Comparison of ENCODE assay signal across 8 mouse cellular contexts in genomic region chr10:128549682-128550057, GRCm38 (mm10). TPM values are rescaled to one million over a fixed set of nuclear protein-coding genes. Genes with fewer than 3 reads are reported as not detected.
DNase-seq lines count a peak whose midpoint lies in the region; ATAC-seq and TF ChIP-seq lines count a peak whose summit lies in the region.
"Not testable (repeated sequence)": the region's sequence is repeated elsewhere in the genome, so short reads cannot be mapped to it uniquely, and the experiment has no call there.

No protein-coding gene starts in this region.

- not testable (repeated sequence) for H3K27me3 ChIP-seq in forebrain, embryonic 15.5 days; heart, embryonic 14.5 days (ENCODE audit: control insufficient read depth, insufficient read depth, low read length); kidney, adult 2 months (replicated peaks; ENCODE audit: control insufficient read depth, insufficient read depth, low read length); liver, embryonic 11.5 days (replicated peaks; ENCODE audit: control insufficient read depth, insufficient read depth, low read length); midbrain, embryonic 14.5 days (ENCODE audit: control insufficient read depth, insufficient read depth, low read length); spleen, adult 2 months (ENCODE audit: control insufficient read depth, insufficient read depth, low read length)

- peaks cover 0 to 12% of the 10 kb centered on the region in 2 experiments; a peak in 1 of 4 replicates for H3K4me1 ChIP-seq in ES-E14 (ENCODE audit: control insufficient read depth in 2 of 2, insufficient read depth in 2 of 2, low read length in 2 of 2, poor library complexity in 1 of 2)
- H3K4me1 ChIP-seq in forebrain, embryonic 15.5 days: peaks cover 14% of the 10 kb centered on the region
- H3K4me1 ChIP-seq in heart, embryonic 14.5 days (ENCODE audit: control insufficient read depth in 2 of 2, insufficient read depth in 2 of 2, low read length in 2 of 2); kidney, adult 2 months (ENCODE audit: control insufficient read depth, insufficient read depth, low read length); liver, embryonic 11.5 days (replicated peaks; ENCODE audit: control insufficient read depth, insufficient read depth, low read length); midbrain, embryonic 14.5 days (ENCODE audit: control insufficient read depth, insufficient read depth, low read length); spleen, adult 2 months (ENCODE audit: control insufficient read depth, insufficient read depth, insufficient read length): not testable (repeated sequence)

- H3K4me2 ChIP-seq in forebrain, embryonic 15.5 days (replicated peaks): not testable (repeated sequence)
- 0 out of 2 replicates have a peak overlapping the region, but pooled peaks have one; percentile 7 for H3K4me2 ChIP-seq in heart, embryonic 14.5 days (ENCODE audit: low read length)
- H3K4me2 ChIP-seq in liver, embryonic 11.5 days: peak overlapping the region; percentile 78
- peak overlapping the region; percentile 83 for H3K4me2 ChIP-seq in midbrain, embryonic 14.5 days (ENCODE audit: low read length)

- peak overlapping the region; percentile 13; the same call in 1 of the 2 replicates for H3K9ac ChIP-seq in ES-E14 (ENCODE audit: insufficient read depth, low read depth, low read length, poor library complexity, severe bottlenecking)
- not testable (repeated sequence) for H3K9ac ChIP-seq in forebrain, embryonic 15.5 days (replicated peaks); heart, embryonic 14.5 days (ENCODE audit: low read length); midbrain, embryonic 14.5 days (replicated peaks; ENCODE audit: low read length)
- H3K9ac ChIP-seq in liver, embryonic 11.5 days (ENCODE audit: low read depth, low read length): peak overlapping the region; percentile 53; the same call in 1 of the 2 replicates

- ATAC-seq in forebrain, embryonic 15.5 days (replicated peaks); heart, embryonic 14.5 days (ENCODE audit: insufficient number of reproducible peaks, insufficient read depth, low FRiP score, low read depth); liver, embryonic 11.5 days (replicated peaks; ENCODE audit: low FRiP score); midbrain, embryonic 14.5 days (ENCODE audit: low FRiP score, low TSS enrichment): not testable (repeated sequence)

- not testable (repeated sequence) for DNase-seq in ES-E14 (ENCODE audit: low read depth, low spot score); liver, embryonic 11.5 days (ENCODE audit: low spot score); midbrain, embryonic 14.5 days; spleen, adult 2 months (ENCODE audit: low read depth in 1 of 2, low spot score in 2 of 2)
- DNase-seq in cerebellum, adult 9-11 months: peak; percentile 83
- DNase-seq in kidney, adult 2 months: peak; percentile 26

- H3K27ac ChIP-seq in ES-E14 (ENCODE audit: insufficient read depth, low read depth, low read length, poor library complexity, severe bottlenecking): not testable (repeated sequence)
- H3K27ac ChIP-seq in forebrain, embryonic 15.5 days (replicated peaks): peak overlapping the region; percentile 97
- H3K27ac ChIP-seq in heart, embryonic 14.5 days (replicated peaks in 1 of 2; ENCODE audit: control insufficient read depth in 1 of 2, insufficient read depth in 1 of 2, low read depth in 2 of 2, low read length in 2 of 2): peak overlapping the region in 1 of 2 experiments; percentile 92; a peak in 1 of 4 replicates
- peak overlapping the region; percentile 9; the same call in 1 of the 2 replicates for H3K27ac ChIP-seq in kidney, adult 2 months (ENCODE audit: insufficient read depth, low read depth, low read length)
- H3K27ac ChIP-seq in liver, embryonic 11.5 days (ENCODE audit: low read depth, low read length): peak overlapping the region; percentile 49
- peak overlapping the region; percentile 60; the same call in 1 of the 2 replicates for H3K27ac ChIP-seq in midbrain, embryonic 14.5 days (replicated peaks; ENCODE audit: low read depth, low read length)
- peak overlapping the region; percentile 59; the same call in 1 of the 2 replicates for H3K27ac ChIP-seq in spleen, adult 2 months (ENCODE audit: insufficient read depth, low read length)

- not testable (repeated sequence) for TF ChIP-seq POLR2A in kidney, adult 2 months (IDR thresholded peaks at IDR 0.05; ENCODE audit: low read depth, low read length); spleen, adult 2 months (IDR thresholded peaks at IDR 0.05; ENCODE audit: low read depth, low read length)

- not testable (repeated sequence) for H3K4me3 ChIP-seq in ES-E14 (ENCODE audit: insufficient read depth in 1 of 2, low read depth in 1 of 2, low read length in 2 of 2, poor library complexity in 1 of 2, severe bottlenecking in 1 of 2); forebrain, embryonic 15.5 days; heart, embryonic 14.5 days (ENCODE audit: control insufficient read depth in 1 of 2, insufficient read depth in 1 of 2, low read depth in 1 of 2, low read length in 2 of 2); kidney, adult 2 months (ENCODE audit: insufficient read depth, low read depth, low read length); spleen, adult 2 months (ENCODE audit: extremely low read depth, insufficient read depth, insufficient read length)
- 0 out of 2 replicates have a peak overlapping the region, but pooled peaks have one; percentile 8 for H3K4me3 ChIP-seq in liver, embryonic 11.5 days (ENCODE audit: low read depth, low read length)
- H3K4me3 ChIP-seq in midbrain, embryonic 14.5 days (replicated peaks; ENCODE audit: low read depth, low read length): peak overlapping the region; percentile 73; the same call in 1 of the 2 replicates

- TF ChIP-seq CTCF in kidney, adult 2 months (conservative IDR thresholded peaks at IDR 0.05; ENCODE audit: insufficient read depth, insufficient read length, low read depth, low read length); spleen, adult 2 months (IDR thresholded peaks at IDR 0.05; ENCODE audit: extremely low read depth, insufficient read depth, insufficient read length, insufficient replicate concordance): not testable (repeated sequence)

- not testable (repeated sequence) for H3K9me3 ChIP-seq in ES-E14 (ENCODE audit: control insufficient read depth, insufficient read depth, low read depth, low read length); forebrain, embryonic 15.5 days; heart, embryonic 14.5 days (ENCODE audit: control insufficient read depth, low read length); liver, embryonic 11.5 days (ENCODE audit: control insufficient read depth, low read length); midbrain, embryonic 14.5 days (ENCODE audit: control insufficient read depth, low read length)

- H3K36me3 ChIP-seq in ES-E14 (ENCODE audit: control insufficient read depth, insufficient read depth, low read length, poor library complexity, severe bottlenecking): peaks cover 17% of the 10 kb centered on the region
- peaks cover 11% of the 10 kb centered on the region for H3K36me3 ChIP-seq in forebrain, embryonic 15.5 days
- peaks cover 13% of the 10 kb centered on the region for H3K36me3 ChIP-seq in heart, embryonic 14.5 days (ENCODE audit: control insufficient read depth, insufficient read depth, low read length)
- not testable (repeated sequence) for H3K36me3 ChIP-seq in kidney, adult 2 months (ENCODE audit: control insufficient read depth, insufficient read depth, low read length); liver, embryonic 11.5 days (ENCODE audit: control insufficient read depth, insufficient read depth, low read length); midbrain, embryonic 14.5 days (ENCODE audit: control insufficient read depth, insufficient read depth, low read length)
- peaks cover 10% of the 10 kb centered on the region for H3K36me3 ChIP-seq in spleen, adult 2 months (ENCODE audit: control insufficient read depth, insufficient read depth, low read length)

- WGBS in forebrain, embryonic 15.5 days: 70% methylated on average over 6 of the region's 6 CpGs
- 68% methylated on average over 6 of the region's 6 CpGs for WGBS in heart, embryonic 14.5 days
- 70% methylated on average over 6 of the region's 6 CpGs for WGBS in kidney, adult 2 months
- WGBS in liver, embryonic 11.5 days: 58% methylated on average over 6 of the region's 6 CpGs
- WGBS in midbrain, embryonic 14.5 days: 59% methylated on average over 6 of the region's 6 CpGs
- WGBS in spleen, adult 2 months: 71% methylated on average over 6 of the region's 6 CpGs

- in situ Hi-C loops in ES-E14 (cut with MboI; ENCODE audit: low sequenced_read_pairs in 2 of 2, unreplicated experiment in 2 of 2): not testable (repeated sequence)

RNA-seq across cellular contexts. Expression of gene Rpl41, which starts 0.6 kb away (rescaled TPM):
- 5,552 and 6,346 TPM in 2 replicates for total RNA-seq in ES-E14 (2012; rRNA removed)
- polyA plus RNA-seq in forebrain, embryonic 15.5 days (2015; fragmentation: Nextera tagmentation; extraction: Ambion mirVana): 2,336 and 2,513 TPM in 2 replicates
- 2,755 and 3,168 TPM in 2 replicates for polyA plus RNA-seq in heart, embryonic 14.5 days (2014; fragmentation: Nextera tagmentation; extraction: Ambion mirVana)
- polyA plus RNA-seq in kidney, adult 2 months (2012; rRNA removed): 1,799 and 2,275 TPM in 2 replicates
- 3,476 and 3,859 TPM in 2 replicates for polyA plus RNA-seq in liver, embryonic 11.5 days (2014; fragmentation: Nextera tagmentation; extraction: Ambion mirVana)
- polyA plus RNA-seq in midbrain, embryonic 14.5 days (2014; fragmentation: Nextera tagmentation; extraction: Ambion mirVana): 2,375 and 2,760 TPM in 2 replicates
- 2,135 and 2,270 TPM in 2 replicates for polyA plus RNA-seq in spleen, adult 2 months (2012; rRNA removed)

RNA-seq across cellular contexts. Expression of gene Zc3h10, which starts 2.1 kb away (rescaled TPM):
- total RNA-seq in ES-E14 (2012; rRNA removed): 18.8 and 19.5 TPM in 2 replicates
- 22.8 and 24.5 TPM in 2 replicates for polyA plus RNA-seq in forebrain, embryonic 15.5 days (2015; fragmentation: Nextera tagmentation; extraction: Ambion mirVana)
- 7.3 and 8.2 TPM in 2 replicates for polyA plus RNA-seq in heart, embryonic 14.5 days (2014; fragmentation: Nextera tagmentation; extraction: Ambion mirVana)
- polyA plus RNA-seq in kidney, adult 2 months (2012; rRNA removed): 10.0 and 11.3 TPM in 2 replicates
- polyA plus RNA-seq in liver, embryonic 11.5 days (2014; fragmentation: Nextera tagmentation; extraction: Ambion mirVana): 9.9 and 11.1 TPM in 2 replicates
- 17.6 and 19.6 TPM in 2 replicates for polyA plus RNA-seq in midbrain, embryonic 14.5 days (2014; fragmentation: Nextera tagmentation; extraction: Ambion mirVana)
- polyA plus RNA-seq in spleen, adult 2 months (2012; rRNA removed): 17.4 and 19.9 TPM in 2 replicates

RNA-seq across cellular contexts. Expression of gene Pa2g4, which starts 16.1 kb away (rescaled TPM):
- 127 and 170 TPM in 2 replicates for total RNA-seq in ES-E14 (2012; rRNA removed)
- 146 and 149 TPM in 2 replicates for polyA plus RNA-seq in forebrain, embryonic 15.5 days (2015; fragmentation: Nextera tagmentation; extraction: Ambion mirVana)
- 123 TPM in 2 replicates for polyA plus RNA-seq in heart, embryonic 14.5 days (2014; fragmentation: Nextera tagmentation; extraction: Ambion mirVana)
- polyA plus RNA-seq in kidney, adult 2 months (2012; rRNA removed): 18.5 and 25.1 TPM in 2 replicates
- 384 and 397 TPM in 2 replicates for polyA plus RNA-seq in liver, embryonic 11.5 days (2014; fragmentation: Nextera tagmentation; extraction: Ambion mirVana)
- polyA plus RNA-seq in midbrain, embryonic 14.5 days (2014; fragmentation: Nextera tagmentation; extraction: Ambion mirVana): 122 and 142 TPM in 2 replicates
- 16.8 and 18.9 TPM in 2 replicates for polyA plus RNA-seq in spleen, adult 2 months (2012; rRNA removed)

RNA-seq across cellular contexts. Expression of gene Esyt1, which starts 24.0 kb away (rescaled TPM):
- 62.7 and 135 TPM in 2 replicates for total RNA-seq in ES-E14 (2012; rRNA removed)
- polyA plus RNA-seq in forebrain, embryonic 15.5 days (2015; fragmentation: Nextera tagmentation; extraction: Ambion mirVana): 6.8 and 7.6 TPM in 2 replicates
- polyA plus RNA-seq in heart, embryonic 14.5 days (2014; fragmentation: Nextera tagmentation; extraction: Ambion mirVana): 17.3 and 17.8 TPM in 2 replicates
- 24.5 and 25.5 TPM in 2 replicates for polyA plus RNA-seq in kidney, adult 2 months (2012; rRNA removed)
- polyA plus RNA-seq in liver, embryonic 11.5 days (2014; fragmentation: Nextera tagmentation; extraction: Ambion mirVana): 19.1 TPM in 2 replicates
- polyA plus RNA-seq in midbrain, embryonic 14.5 days (2014; fragmentation: Nextera tagmentation; extraction: Ambion mirVana): 6.0 and 10.9 TPM in 2 replicates
- polyA plus RNA-seq in spleen, adult 2 months (2012; rRNA removed): 121 and 148 TPM in 2 replicates

RNA-seq across cellular contexts. Expression of gene Erbb3, which starts 39.8 kb away (rescaled TPM):
- 24.9 and 30.3 TPM in 2 replicates for total RNA-seq in ES-E14 (2012; rRNA removed)
- polyA plus RNA-seq in forebrain, embryonic 15.5 days (2015; fragmentation: Nextera tagmentation; extraction: Ambion mirVana): 0.42 TPM in 2 replicates
- 2.9 and 3.5 TPM in 2 replicates for polyA plus RNA-seq in heart, embryonic 14.5 days (2014; fragmentation: Nextera tagmentation; extraction: Ambion mirVana)
- polyA plus RNA-seq in kidney, adult 2 months (2012; rRNA removed): 26.9 and 30.2 TPM in 2 replicates
- 3.0 and 3.7 TPM in 2 replicates for polyA plus RNA-seq in liver, embryonic 11.5 days (2014; fragmentation: Nextera tagmentation; extraction: Ambion mirVana)
- 0.26 and 0.47 TPM in 2 replicates for polyA plus RNA-seq in midbrain, embryonic 14.5 days (2014; fragmentation: Nextera tagmentation; extraction: Ambion mirVana)
- 1.6 TPM in 2 replicates for polyA plus RNA-seq in spleen, adult 2 months (2012; rRNA removed)
